Mouse (Mus musculus) intestine, postnatal 0 days (tissue): ENCODE measurements around the gene Hyal2. TPM values are rescaled to one million over a fixed set of nuclear protein-coding genes. Genes with fewer than 3 reads are reported as not detected.

Source experiments
- ATAC-seq: fragments of 200-750 bp; cut with Nextera tagmentation; 2 replicates; pipeline ENCODE4 v1.8.0; 2017; ENCODE audit warnings: mild to moderate bottlenecking, moderate TSS enrichment, moderate library complexity
- H3K27ac ChIP-seq: fragments of 300-500 bp; sonication (generic); 2 replicates; pipeline ENCODE4 v1.5.1; 2014; ENCODE audit warnings: mild to moderate bottlenecking, low read depth, low read length, moderate library complexity
- H3K27me3 ChIP-seq: fragments of 300-500 bp; sonication (generic); replicated peaks from 2 replicates; pipeline ENCODE4 v1.6.1; 2014; ENCODE audit warnings: low read length, mixed read lengths; ENCODE audit not compliant: control insufficient read depth, insufficient read depth
- H3K36me3 ChIP-seq: fragments of 300-500 bp; sonication (generic); 2 replicates; pipeline ENCODE4 v1.6.1; 2014; ENCODE audit warnings: mild to moderate bottlenecking, moderate library complexity; ENCODE audit not compliant: control insufficient read depth, insufficient read depth
- H3K4me1 ChIP-seq: fragments of 300-500 bp; sonication (generic); replicated peaks from 2 replicates; pipeline ENCODE4 v1.6.1; 2014; ENCODE audit warnings: antibody characterized with exemption, low read length, mixed read lengths; ENCODE audit not compliant: control insufficient read depth, insufficient read depth
- H3K4me2 ChIP-seq: fragments of 300-500 bp; sonication (generic); replicated peaks from 2 replicates; pipeline ENCODE4 v1.6.1; 2014; ENCODE audit warnings: low read depth, mild to moderate bottlenecking, moderate library complexity
- H3K4me3 ChIP-seq: fragments of 300-500 bp; sonication (generic); 2 replicates; pipeline ENCODE4 v1.5.1; 2014; ENCODE audit warnings: low read depth, low read length
- H3K9ac ChIP-seq: fragments of 300-500 bp; sonication (generic); 2 replicates; pipeline ENCODE4 v1.6.1; 2014; ENCODE audit warnings: mild to moderate bottlenecking, low read depth, low read length
- H3K9me3 ChIP-seq: fragments of 300-500 bp; sonication (generic); 2 replicates; pipeline ENCODE4 v1.6.1; 2016; ENCODE audit warnings: mixed run types; ENCODE audit not compliant: control insufficient read depth
- CTCF ChIP-seq: sonication (generic); IDR thresholded peaks from 2 replicates; pipeline ENCODE4 v1.5.1; 2016; ENCODE audit warnings: low read depth, mild to moderate bottlenecking, control low read depth, antibody characterized with exemption, moderate library complexity
- WGBS: fragments of 180-500 bp; shearing (Covaris S2); extraction: QIAGEN DNeasy Blood & Tissue Kit; methylation state at CpG from one replicate; pipeline ENCODE4 v1.1.7; 2014; 5-methylcytosine and 5-hydroxymethylcytosine counted together
- polyA plus RNA-seq: library from polyadenylated mRNA; unstranded; fragments of >200 nt; fragmentation: Nextera tagmentation; extraction: Ambion mirVana; gene quantifications from 2 replicates; pipeline ENCODE4 v1.2.1, GENCODE M21; 2015

Hyal2 gene
- polyA plus RNA-seq, 1 experiment from 2014 or later = 52.8 TPM

DNA sequence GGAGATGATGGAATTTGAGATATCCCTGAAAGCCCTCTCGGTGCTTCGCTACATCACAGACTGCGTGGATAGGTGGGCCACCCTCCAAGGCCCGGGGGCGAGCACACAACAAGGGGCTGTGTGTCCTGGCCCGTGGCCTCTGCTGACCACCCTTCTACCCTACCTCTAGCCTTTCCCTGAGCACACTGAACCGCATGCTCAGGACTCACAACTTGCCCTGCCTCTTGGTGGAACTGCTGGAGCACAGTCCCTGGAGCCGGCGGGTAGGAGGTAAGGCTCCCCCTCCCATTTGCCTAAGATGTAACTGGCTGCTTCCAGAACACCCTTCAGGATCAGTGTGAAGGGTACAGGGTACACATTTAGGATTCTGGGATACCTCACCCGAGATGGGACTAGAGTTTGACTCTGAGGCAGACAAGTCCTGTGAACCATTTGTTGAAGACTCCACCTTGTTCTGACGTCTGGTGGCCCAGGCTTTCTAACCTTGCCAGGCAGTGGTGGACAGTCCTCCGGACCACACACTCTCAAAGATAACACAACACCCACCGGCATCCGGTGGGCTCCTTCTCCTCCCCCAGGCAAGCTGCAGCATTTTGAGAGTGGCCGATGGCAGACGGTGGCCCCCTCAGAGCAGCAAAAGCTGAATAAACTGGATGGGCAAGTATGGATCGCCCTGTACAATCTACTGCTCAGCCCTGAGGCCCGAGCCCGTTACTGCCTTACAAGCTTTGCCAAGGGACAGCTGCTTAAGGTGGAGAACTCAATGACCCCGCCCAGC, 18.3 kb upstream of the Hyal2 start:
- no peak overlapping the region for H3K9ac ChIP-seq
- no peak overlapping the region for H3K4me2 ChIP-seq
- H3K36me3 ChIP-seq = peaks cover 5% of the 10 kb centered on the region; the same call in 1 of the 2 replicates
- ATAC-seq = no peak
- 84% methylated on average over 20 of the region's 20 CpGs for WGBS
- TF ChIP-seq CTCF = no peak
- no peak overlapping the region for H3K4me3 ChIP-seq
- H3K27me3 ChIP-seq = no peaks in the 10 kb centered on the region
- H3K27ac ChIP-seq = no peak overlapping the region
- no peaks in the 10 kb centered on the region for H3K9me3 ChIP-seq
- peaks cover 17% of the 10 kb centered on the region; the same call in 1 of the 2 replicates for H3K4me1 ChIP-seq

GRCm38 (mm10) chr9:107550491-107551116, 17.1 kb upstream of the Hyal2 start:
- no peaks in the 10 kb centered on the region for H3K9me3 ChIP-seq
- H3K27ac ChIP-seq = peak overlapping the region; percentile 73
- WGBS = 31% methylated on average over 23 of the region's 23 CpGs
- no peaks in the 10 kb centered on the region for H3K27me3 ChIP-seq
- H3K4me1 ChIP-seq = peaks cover 17% of the 10 kb centered on the region; the same call in 1 of the 2 replicates
- no peak for ATAC-seq
- TF ChIP-seq CTCF = no peak
- peak overlapping the region; percentile 86 for H3K4me2 ChIP-seq
- peak overlapping the region; percentile 50; the same call in 1 of the 2 replicates for H3K9ac ChIP-seq
- H3K4me3 ChIP-seq = peak overlapping the region; percentile 41
- H3K36me3 ChIP-seq = no peaks in the 10 kb centered on the region; the same call in 1 of the 2 replicates

DNA sequence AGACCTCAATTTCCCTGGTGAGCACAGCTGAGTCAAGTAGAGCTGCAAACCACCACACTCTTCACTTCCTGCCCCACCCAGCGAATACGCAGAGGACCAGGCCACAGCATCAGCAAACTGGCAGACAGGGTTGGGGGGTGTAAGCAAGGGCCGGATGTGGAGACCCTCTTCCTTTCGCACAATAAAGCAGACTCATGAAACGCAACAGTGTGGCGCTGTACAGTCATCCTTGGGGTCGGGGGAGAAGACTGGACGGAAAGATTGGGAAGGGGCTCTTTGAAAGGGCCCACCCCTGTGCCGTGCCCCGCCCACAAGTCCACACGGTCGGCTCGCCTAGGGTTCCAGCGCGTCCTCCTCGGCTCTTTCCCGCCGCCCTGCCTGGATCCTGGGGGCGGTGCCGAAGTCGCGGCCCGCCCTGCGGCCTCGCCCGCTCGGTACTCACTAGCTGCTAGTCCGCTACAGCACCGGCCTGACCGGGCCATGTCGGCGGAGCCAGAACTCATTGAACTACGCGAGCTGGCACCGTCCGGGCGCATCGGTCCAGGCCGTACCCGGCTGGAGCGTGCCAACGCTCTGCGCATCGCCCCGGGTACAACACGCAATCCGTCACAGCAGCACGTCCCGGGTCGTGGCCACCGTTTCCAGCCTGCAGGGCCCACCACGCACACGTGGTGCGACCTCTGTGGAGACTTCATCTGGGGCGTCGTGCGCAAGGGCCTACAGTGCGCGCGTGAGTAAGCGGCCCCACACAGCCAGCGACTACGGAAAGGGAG, 16.4 kb upstream of the Hyal2 start, which contains the start of gene Rassf1:
TSS of gene Rassf1 (plus strand) at position 439 of the 773 bp plus-strand sequence.
- 2% methylated on average over 62 of the region's 63 CpGs for WGBS
- H3K4me3 ChIP-seq = peak within 1 kb of the TSS; percentile 41
- H3K27ac ChIP-seq = peak within 1 kb of the TSS; percentile 73
- no peaks in the 10 kb centered on the region; the same call in 1 of the 2 replicates for H3K36me3 ChIP-seq
- peaks cover 17% of the 10 kb centered on the region; the same call in 1 of the 2 replicates for H3K4me1 ChIP-seq
- peak within 1 kb of the TSS; percentile 50 for H3K9ac ChIP-seq
- H3K27me3 ChIP-seq = no peaks in the 10 kb centered on the region
- peak within 1 kb of the TSS; percentile 86 for H3K4me2 ChIP-seq
- H3K9me3 ChIP-seq = no peaks in the 10 kb centered on the region
- TF ChIP-seq CTCF = peak; percentile 2; the same call in 1 of the 2 replicates
- ATAC-seq = 0 out of 2 replicates have a peak, but pooled peaks have one; percentile 13

DNA sequence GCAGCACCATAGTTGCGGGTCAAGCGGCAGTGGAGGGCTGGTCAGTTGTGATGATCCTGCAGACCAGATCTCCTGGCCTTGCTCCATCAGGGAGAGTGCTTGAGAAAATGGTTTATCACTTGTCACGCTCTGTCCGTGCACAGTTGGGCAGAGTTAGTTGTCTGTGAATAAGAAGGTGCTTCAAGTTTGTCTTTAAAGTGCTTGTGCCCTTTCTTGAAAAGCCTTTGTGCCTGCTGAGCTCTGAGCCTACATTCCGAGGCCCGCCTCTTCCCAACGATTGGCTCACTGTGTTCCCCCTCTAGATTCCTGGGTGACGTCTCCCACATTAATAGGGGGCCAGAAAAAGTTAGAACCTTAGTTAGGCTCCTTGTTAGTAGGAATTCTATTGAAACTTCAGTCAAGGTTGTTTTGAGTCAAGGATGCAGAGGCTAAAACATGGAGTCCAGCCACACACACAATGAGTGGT, 15.8 kb upstream of the Hyal2 start:
- ATAC-seq = no peak
- peak overlapping the region; percentile 41 for H3K4me3 ChIP-seq
- 21% methylated on average over 8 of the region's 8 CpGs for WGBS
- peak overlapping the region; percentile 66; the same call in 1 of the 2 replicates for H3K27ac ChIP-seq
- peaks cover 17% of the 10 kb centered on the region for H3K4me1 ChIP-seq
- no peak for TF ChIP-seq CTCF
- H3K9ac ChIP-seq = peak overlapping the region; percentile 50
- H3K4me2 ChIP-seq = peak overlapping the region; percentile 86
- H3K9me3 ChIP-seq = no peaks in the 10 kb centered on the region
- no peaks in the 10 kb centered on the region; the same call in 1 of the 2 replicates for H3K36me3 ChIP-seq
- H3K27me3 ChIP-seq = no peaks in the 10 kb centered on the region

DNA sequence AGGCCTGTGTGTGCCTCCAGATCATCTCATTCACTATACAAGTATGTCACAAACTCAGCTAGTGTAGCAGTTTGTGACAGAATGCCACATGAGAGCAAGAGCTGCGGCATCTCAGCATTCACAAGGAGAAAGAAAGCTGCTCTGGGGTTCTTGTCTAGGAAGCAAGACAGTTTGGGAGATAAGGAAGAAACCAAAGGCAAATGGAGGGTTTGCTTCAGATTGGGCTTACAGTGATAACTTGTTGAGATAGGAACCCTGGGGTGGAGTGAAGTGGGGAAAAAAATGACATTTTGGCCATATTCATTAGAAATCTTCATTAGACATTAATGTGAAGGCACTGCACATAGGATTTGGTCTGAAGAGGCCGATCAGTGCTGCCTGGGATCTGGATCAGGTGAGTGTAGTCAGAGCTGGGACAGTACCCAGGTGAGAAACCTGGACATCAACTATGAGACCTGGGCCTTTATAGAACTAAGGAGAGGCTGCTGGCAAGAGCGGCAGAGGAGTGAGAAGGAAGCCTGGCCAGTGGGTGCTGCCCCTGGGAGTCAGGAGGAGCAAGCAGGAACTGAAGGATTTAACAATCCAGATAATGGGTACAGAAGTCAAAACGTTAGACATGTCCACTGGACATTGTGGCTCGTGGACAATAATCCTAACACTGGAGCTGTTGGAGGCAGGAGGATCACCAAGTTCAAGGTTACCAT, 14.9 kb upstream of the Hyal2 start:
- Histone ChIP-seq H3K9ac (no peak overlapping the region), H3K4me1 (peaks cover 17% of the 10 kb centered on the region), H3K4me3 (no peak overlapping the region), H3K27me3 (no peaks in the 10 kb centered on the region), H3K27ac (no peak overlapping the region), H3K9me3 (no peaks in the 10 kb centered on the region), H3K36me3 (peaks cover 9% of the 10 kb centered on the region), H3K4me2 (peak overlapping the region; percentile 77)
- TF ChIP-seq CTCF = no peak
- no peak for ATAC-seq
- 72% methylated on average over 5 of the region's 5 CpGs for WGBS
